Mouse (Mus musculus): ENCODE data around the gene Pms2. TPM values are rescaled to one million over a fixed set of nuclear protein-coding genes. Genes with fewer than 3 reads are reported as not detected.
A peak's percentile ranks its signal among the peaks of the same experiment; 100 is the strongest.

Pms2 gene
- polyA plus RNA-seq, 1 experiment = 3.9 TPM

DNA sequence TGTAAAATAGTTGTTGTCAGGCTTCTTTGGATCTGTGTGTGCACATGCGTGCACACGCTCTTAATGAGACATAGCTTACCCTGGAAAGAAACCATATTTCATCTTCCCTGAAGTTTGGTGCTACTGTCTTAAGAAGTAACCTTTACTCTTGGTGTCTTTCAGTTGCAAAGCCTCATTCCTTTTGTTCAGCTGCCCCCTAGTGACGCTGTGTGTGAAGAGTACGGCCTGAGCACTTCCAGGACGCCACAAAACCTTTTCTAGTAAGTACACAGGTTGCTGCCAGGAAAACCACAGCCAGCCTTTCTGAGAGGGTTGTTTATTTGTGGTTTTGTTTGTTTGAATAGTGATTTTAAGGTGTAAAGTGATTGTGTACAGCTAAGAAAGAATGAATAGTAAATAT is 7.7 kb downstream of the Pms2 start:
- WGBS = 42% methylated on average over 5 of the region's 5 CpGs
- Histone ChIP-seq H3K27ac (ENCODE audit: insufficient read depth, low read length) (no peak overlapping the region), H3K4me3 (ENCODE audit: extremely low read depth, insufficient read depth, insufficient read length) (no peak overlapping the region), H3K27me3 (ENCODE audit: control insufficient read depth, insufficient read depth, low read length) (no peaks in the 10 kb centered on the region), H3K4me1 (ENCODE audit: control insufficient read depth, insufficient read depth, insufficient read length) (no peaks in the 10 kb centered on the region), H3K36me3 (ENCODE audit: control insufficient read depth, insufficient read depth, low read length) (peaks cover 26% of the 10 kb centered on the region)
- no peak for TF ChIP-seq POLR2A (IDR thresholded peaks at IDR 0.05; ENCODE audit: low read depth, low read length)
- peak; percentile 46; the same call in 1 of the 2 replicates for TF ChIP-seq CTCF (IDR thresholded peaks at IDR 0.05; ENCODE audit: extremely low read depth, insufficient read depth, insufficient read length, insufficient replicate concordance)
- peak; percentile 41 to 57 for DNase-seq (ENCODE audit: low read depth in 1 of 2, low spot score in 2 of 2)

- WGBS = 98% methylated on average over 3 of the region's 3 CpGs
- Histone ChIP-seq H3K4me3 (ENCODE audit: extremely low read depth, insufficient read depth, insufficient read length) (no peak overlapping the region), H3K27ac (ENCODE audit: insufficient read depth, low read length) (no peak overlapping the region), H3K36me3 (ENCODE audit: control insufficient read depth, insufficient read depth, low read length) (peaks cover 28% of the 10 kb centered on the region), H3K4me1 (ENCODE audit: control insufficient read depth, insufficient read depth, insufficient read length) (no peaks in the 10 kb centered on the region), H3K27me3 (ENCODE audit: control insufficient read depth, insufficient read depth, low read length) (no peaks in the 10 kb centered on the region)
- TF ChIP-seq POLR2A (IDR thresholded peaks at IDR 0.05; ENCODE audit: low read depth, low read length) = no peak
- no peak for DNase-seq (ENCODE audit: low read depth in 1 of 2, low spot score in 2 of 2)
Measured at GRCm38 (mm10) chr5:143918120-143918519, 8.4 kb downstream of the Pms2 start.

DNA sequence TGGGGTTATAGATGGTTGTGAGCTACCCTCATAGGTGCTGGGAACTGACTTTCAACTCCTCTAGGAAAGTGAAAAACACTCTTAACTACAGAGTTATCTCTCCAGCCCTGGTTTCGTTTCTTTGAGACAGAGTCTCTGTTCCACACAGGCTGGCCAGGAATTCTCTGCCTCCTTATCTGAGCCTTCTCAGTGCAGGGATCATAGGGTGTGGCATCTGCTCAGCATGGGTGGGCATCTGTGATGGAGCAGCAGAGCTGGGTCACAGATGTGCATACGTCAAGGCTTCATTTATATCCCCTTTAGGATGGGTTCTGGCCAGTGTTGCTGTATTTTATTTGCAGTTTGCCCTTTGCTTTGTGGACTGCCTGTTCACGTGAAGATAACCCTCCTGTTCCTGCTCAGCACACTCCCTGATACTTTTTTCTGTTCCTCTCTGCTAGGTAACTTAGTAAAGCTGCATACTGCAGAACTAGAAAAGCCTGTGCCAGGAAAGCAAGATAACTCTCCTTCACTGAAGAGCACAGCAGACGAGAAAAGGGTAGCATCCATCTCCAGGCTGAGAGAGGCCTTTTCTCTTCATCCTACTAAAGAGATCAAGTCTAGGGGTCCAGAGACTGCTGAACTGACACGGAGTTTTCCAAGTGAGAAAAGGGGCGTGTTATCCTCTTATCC is 15.2 kb downstream of the Pms2 start:
- DNase-seq (ENCODE audit: low read depth in 1 of 2, low spot score in 2 of 2) = no peak
- Histone ChIP-seq H3K4me1 (ENCODE audit: control insufficient read depth, insufficient read depth, insufficient read length) (no peaks in the 10 kb centered on the region), H3K27ac (ENCODE audit: insufficient read depth, low read length) (no peak overlapping the region), H3K36me3 (ENCODE audit: control insufficient read depth, insufficient read depth, low read length) (peaks cover 41% of the 10 kb centered on the region), H3K4me3 (ENCODE audit: extremely low read depth, insufficient read depth, insufficient read length) (no peak overlapping the region), H3K27me3 (ENCODE audit: control insufficient read depth, insufficient read depth, low read length) (no peaks in the 10 kb centered on the region)
- TF ChIP-seq POLR2A (IDR thresholded peaks at IDR 0.05; ENCODE audit: low read depth, low read length) (no peak), CTCF (IDR thresholded peaks at IDR 0.05; ENCODE audit: extremely low read depth, insufficient read depth, insufficient read length, insufficient replicate concordance) (no peak)
- 89% methylated on average over 6 of the region's 6 CpGs for WGBS

DNA sequence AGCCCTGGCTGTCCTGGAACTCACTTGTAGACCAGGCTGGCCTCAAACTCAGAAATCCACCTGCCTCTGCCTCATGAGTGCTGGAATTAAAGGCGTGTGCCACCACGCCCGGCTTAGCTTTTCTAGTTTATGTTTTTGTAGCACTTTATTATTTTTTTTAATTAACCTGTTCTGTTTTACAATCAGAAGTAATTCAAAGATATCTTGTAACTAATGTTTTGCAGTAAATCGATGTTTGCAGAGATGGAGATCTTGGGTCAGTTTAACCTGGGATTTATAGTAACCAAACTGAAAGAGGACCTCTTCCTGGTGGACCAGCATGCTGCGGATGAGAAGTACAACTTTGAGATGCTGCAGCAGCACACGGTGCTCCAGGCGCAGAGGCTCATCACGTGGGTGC is 18.1 kb downstream of the Pms2 start, which contains the start of gene Gm42421:
Gene Gm42421, plus strand, starts transcription at position 301 of the 400 bp plus-strand sequence.
- WGBS = 96% methylated on average over 8 of the region's 8 CpGs
- Histone ChIP-seq H3K4me1 (ENCODE audit: control insufficient read depth, insufficient read depth, insufficient read length) (no peaks in the 10 kb centered on the region), H3K27me3 (ENCODE audit: control insufficient read depth, insufficient read depth, low read length) (no peaks in the 10 kb centered on the region), H3K27ac (ENCODE audit: insufficient read depth, low read length) (no peak within 1 kb of the TSS), H3K36me3 (ENCODE audit: control insufficient read depth, insufficient read depth, low read length) (peaks cover 43% of the 10 kb centered on the region), H3K4me3 (ENCODE audit: extremely low read depth, insufficient read depth, insufficient read length) (no peak within 1 kb of the TSS)
- TF ChIP-seq POLR2A (IDR thresholded peaks at IDR 0.05; ENCODE audit: low read depth, low read length) (no peak), CTCF (IDR thresholded peaks at IDR 0.05; ENCODE audit: extremely low read depth, insufficient read depth, insufficient read length, insufficient replicate concordance) (no peak)
- DNase-seq (ENCODE audit: low read depth in 1 of 2, low spot score in 2 of 2) = no peak

DNA sequence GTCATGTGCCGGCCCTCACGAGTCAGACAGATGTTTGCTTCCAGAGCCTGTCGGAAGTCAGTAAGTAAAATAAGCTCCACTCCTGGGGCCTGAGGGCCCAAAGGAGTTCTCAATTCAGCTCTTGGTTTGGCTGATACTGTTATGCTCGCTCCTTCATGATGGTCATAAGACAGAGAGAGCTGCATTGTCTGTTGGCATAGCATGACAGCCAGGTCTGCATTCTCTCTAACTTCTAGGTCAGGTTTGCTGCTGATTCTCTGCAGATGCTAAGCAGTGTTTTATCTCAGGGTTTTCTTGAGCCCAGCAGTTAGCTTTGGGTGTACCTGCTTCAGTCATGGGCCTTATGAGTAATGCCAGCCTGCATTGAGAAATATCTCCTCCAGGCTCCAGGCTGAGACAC is 19.5 kb downstream of the Pms2 start:
- Histone ChIP-seq H3K27me3 (ENCODE audit: control insufficient read depth, insufficient read depth, low read length) (no peaks in the 10 kb centered on the region), H3K36me3 (ENCODE audit: control insufficient read depth, insufficient read depth, low read length) (peaks cover 38% of the 10 kb centered on the region), H3K4me1 (ENCODE audit: control insufficient read depth, insufficient read depth, insufficient read length) (no peaks in the 10 kb centered on the region), H3K4me3 (ENCODE audit: extremely low read depth, insufficient read depth, insufficient read length) (no peak overlapping the region), H3K27ac (ENCODE audit: insufficient read depth, low read length) (no peak overlapping the region)
- TF ChIP-seq CTCF (IDR thresholded peaks at IDR 0.05; ENCODE audit: extremely low read depth, insufficient read depth, insufficient read length, insufficient replicate concordance) (no peak), POLR2A (IDR thresholded peaks at IDR 0.05; ENCODE audit: low read depth, low read length) (no peak)
- DNase-seq (ENCODE audit: low read depth in 1 of 2, low spot score in 2 of 2) = no peak
- 98% methylated on average over 4 of the region's 4 CpGs for WGBS

DNA sequence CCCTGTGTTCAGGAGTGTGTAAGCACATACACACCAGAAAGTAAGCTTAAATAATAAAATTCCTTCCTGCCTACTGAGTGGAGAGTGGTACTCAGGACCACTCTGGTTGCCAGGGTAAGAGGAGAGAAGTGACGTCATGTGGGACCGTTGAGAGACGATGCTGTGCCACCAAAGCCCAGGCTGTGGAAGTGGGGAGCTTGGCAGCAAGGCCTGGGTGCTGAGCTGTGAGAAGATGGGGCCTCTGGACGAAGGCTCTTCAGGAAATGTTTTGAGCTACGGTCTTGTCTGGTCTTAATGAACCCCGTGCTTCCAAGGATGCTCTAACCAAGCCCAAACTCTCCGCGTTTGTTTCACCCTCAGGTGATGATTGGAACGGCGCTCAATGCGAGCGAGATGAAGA is 20.9 kb downstream of the Pms2 start:
- DNase-seq (ENCODE audit: low read depth in 1 of 2, low spot score in 2 of 2) = no peak
- no peaks in the 10 kb centered on the region for H3K4me1 ChIP-seq (ENCODE audit: control insufficient read depth, insufficient read depth, insufficient read length)
- peaks cover 29% of the 10 kb centered on the region for H3K36me3 ChIP-seq (ENCODE audit: control insufficient read depth, insufficient read depth, low read length)
- no peaks in the 10 kb centered on the region for H3K27me3 ChIP-seq (ENCODE audit: control insufficient read depth, insufficient read depth, low read length)
- WGBS = 97% methylated on average over 12 of the region's 12 CpGs
- no peak overlapping the region for H3K27ac ChIP-seq (ENCODE audit: insufficient read depth, low read length)
- no peak overlapping the region for H3K4me3 ChIP-seq (ENCODE audit: extremely low read depth, insufficient read depth, insufficient read length)
- no peak for TF ChIP-seq CTCF (IDR thresholded peaks at IDR 0.05; ENCODE audit: extremely low read depth, insufficient read depth, insufficient read length, insufficient replicate concordance)
- no peak for TF ChIP-seq POLR2A (IDR thresholded peaks at IDR 0.05; ENCODE audit: low read depth, low read length)

- Histone ChIP-seq H3K4me1 (ENCODE audit: control insufficient read depth, insufficient read depth, insufficient read length) (no peaks in the 10 kb centered on the region), H3K4me3 (ENCODE audit: extremely low read depth, insufficient read depth, insufficient read length) (no peak overlapping the region), H3K36me3 (ENCODE audit: control insufficient read depth, insufficient read depth, low read length) (peaks cover 21% of the 10 kb centered on the region), H3K27me3 (ENCODE audit: control insufficient read depth, insufficient read depth, low read length) (no peaks in the 10 kb centered on the region), H3K27ac (ENCODE audit: insufficient read depth, low read length) (no peak overlapping the region)
- 94% methylated on average over 6 of the region's 6 CpGs for WGBS
- no peak for TF ChIP-seq CTCF (IDR thresholded peaks at IDR 0.05; ENCODE audit: extremely low read depth, insufficient read depth, insufficient read length, insufficient replicate concordance)
- no peak for TF ChIP-seq POLR2A (IDR thresholded peaks at IDR 0.05; ENCODE audit: low read depth, low read length)
- DNase-seq (ENCODE audit: low read depth in 1 of 2, low spot score in 2 of 2) = no peak
Measured at GRCm38 (mm10) chr5:143931863-143932580, 22.3 kb downstream of the Pms2 start.

Data from spleen, adult 2 months (tissue).